Mouse (Mus musculus) forebrain, embryonic 12.5 days (tissue): ENCODE results near the gene Cwc27. TPM values are rescaled to one million over a fixed set of nuclear protein-coding genes. Genes with fewer than 3 reads are reported as not detected.

Experiments
- ATAC-seq: fragments of 200-750 bp; cut with Nextera tagmentation; 2 replicates; pipeline ENCODE4 v1.8.0; 2017; ENCODE audit warnings: moderate TSS enrichment; ENCODE audit not compliant: low FRiP score
- H3K27ac ChIP-seq: fragments of 300-500 bp; sonication (generic); 2 replicates; pipeline ENCODE4 v1.5.1; 2016; ENCODE audit warnings: mild to moderate bottlenecking
- H3K27me3 ChIP-seq: fragments of 300-500 bp; sonication (generic); 2 replicates; pipeline ENCODE4 v1.6.1; 2016; ENCODE audit warnings: mild to moderate bottlenecking
- H3K36me3 ChIP-seq: fragments of 300-500 bp; sonication (generic); replicated peaks from 2 replicates; pipeline ENCODE4 v1.6.1; 2016; ENCODE audit warnings: mild to moderate bottlenecking
- H3K4me1 ChIP-seq: fragments of 300-500 bp; sonication (generic); 2 replicates; pipeline ENCODE4 v1.6.1; 2016
- H3K4me2 ChIP-seq: fragments of 300-500 bp; sonication (generic); 2 replicates; pipeline ENCODE4 v1.6.1; 2016; ENCODE audit warnings: mild to moderate bottlenecking, moderate library complexity
- H3K4me3 ChIP-seq: fragments of 300-500 bp; sonication (generic); replicated peaks from 2 replicates; pipeline ENCODE4 v1.5.1; 2016; ENCODE audit warnings: mild to moderate bottlenecking
- H3K9ac ChIP-seq: fragments of 300-500 bp; sonication (generic); 2 replicates; pipeline ENCODE4 v1.6.1; 2016; ENCODE audit warnings: mild to moderate bottlenecking
- H3K9me3 ChIP-seq: fragments of 300-500 bp; sonication (generic); 2 replicates; pipeline ENCODE4 v1.6.1; 2016
- WGBS: fragments of 180-500 bp; shearing (Covaris S2); methylation state at CpG from one replicate; pipeline ENCODE4 v1.1.7; 2016; 5-methylcytosine and 5-hydroxymethylcytosine counted together
- polyA plus RNA-seq: library from polyadenylated mRNA; unstranded; fragments of >200 nt; fragmentation: Nextera tagmentation; extraction: Ambion mirVana; gene quantifications from 2 replicates; pipeline ENCODE4 v1.2.1, GENCODE M21; 2016

Cwc27 gene
- polyA plus RNA-seq = 31.7 and 35.3 TPM in 2 replicates

DNA sequence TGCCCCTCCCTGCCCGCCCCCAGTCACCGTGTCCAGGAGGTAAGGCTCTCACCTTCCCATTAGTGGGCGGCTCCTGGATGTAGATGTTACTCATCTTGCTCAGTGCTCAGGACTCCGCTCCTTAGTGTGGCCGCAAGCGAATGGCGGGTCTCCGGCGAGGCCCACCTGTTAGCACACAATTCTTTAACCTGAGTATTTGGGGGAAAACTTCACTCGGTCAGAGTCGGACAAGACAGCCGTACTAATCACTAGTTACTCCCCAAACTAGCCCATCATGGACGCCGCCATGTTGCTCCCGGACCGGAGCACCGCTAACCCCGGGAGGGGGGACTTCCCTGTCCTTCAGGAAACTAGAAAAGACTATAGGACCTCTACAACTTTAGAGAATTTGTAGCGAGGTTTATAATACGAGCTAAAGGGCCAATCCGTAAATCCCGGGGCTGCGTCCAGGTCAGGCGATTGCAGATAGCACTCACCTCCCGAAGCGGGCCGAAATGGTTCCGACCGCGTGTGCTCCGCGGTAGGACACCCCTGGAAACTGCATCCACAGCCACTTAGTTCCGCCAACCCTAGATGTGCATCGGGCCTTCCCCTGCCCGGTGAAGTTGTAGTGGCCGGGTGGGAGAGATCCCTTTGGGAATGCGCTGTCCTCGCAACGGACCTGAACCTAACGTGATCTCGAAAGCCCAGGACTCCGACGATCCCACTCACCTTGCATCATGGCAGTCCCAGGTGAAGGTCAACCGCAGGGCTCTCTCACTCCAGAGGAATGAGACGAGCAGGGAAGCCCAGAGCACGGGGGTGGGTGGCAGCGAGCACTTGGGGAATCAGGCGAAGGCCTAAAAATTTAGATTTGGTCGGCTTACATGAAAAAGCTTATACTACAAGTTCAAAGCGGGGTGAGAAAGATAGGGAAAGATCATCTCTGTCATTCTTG, at the start of gene Cwc27:
TSS of gene Cwc27 (minus strand) at position 508 of the 937 bp plus-strand sequence.
- Histone ChIP-seq H3K27me3 (no peaks in the 10 kb centered on the region), H3K4me1 (peaks cover 19% of the 10 kb centered on the region), H3K9ac (peak within 1 kb of the TSS; percentile 78), H3K9me3 (no peaks in the 10 kb centered on the region), H3K4me3 (peak within 1 kb of the TSS; percentile 74), H3K4me2 (peak within 1 kb of the TSS; percentile 67), H3K36me3 (no peaks in the 10 kb centered on the region), H3K27ac (peak within 1 kb of the TSS; percentile 66)
- ATAC-seq = peak; percentile 97
- 1% methylated on average over 50 of the region's 50 CpGs for WGBS

- H3K36me3 ChIP-seq = no peaks in the 10 kb centered on the region
- H3K9ac ChIP-seq = no peak overlapping the region
- H3K4me1 ChIP-seq = peaks cover 7% of the 10 kb centered on the region; the same call in 1 of the 2 replicates
- no peak overlapping the region for H3K4me3 ChIP-seq
- H3K9me3 ChIP-seq = no peaks in the 10 kb centered on the region
- H3K27ac ChIP-seq = no peak overlapping the region
- H3K4me2 ChIP-seq = no peak overlapping the region
- ATAC-seq = no peak
- H3K27me3 ChIP-seq = peaks cover 30% of the 10 kb centered on the region
- WGBS = 88% methylated on average over 5 of the region's 5 CpGs
Observed at GRCm38 (mm10) chr13:104866726-104867125, 49.8 kb upstream of the Cwc27 start.

- 3% methylated on average over 38 of the region's 38 CpGs for WGBS
- no peaks in the 10 kb centered on the region for H3K36me3 ChIP-seq
- H3K27ac ChIP-seq = no peak within 1 kb of the TSS
- H3K9me3 ChIP-seq = no peaks in the 10 kb centered on the region
- H3K27me3 ChIP-seq = peaks cover 35% of the 10 kb centered on the region
- peak within 1 kb of the TSS; percentile 49 for H3K4me3 ChIP-seq
- H3K9ac ChIP-seq = peak within 1 kb of the TSS; percentile 55
- peak; percentile 90 for ATAC-seq
- H3K4me2 ChIP-seq = peak within 1 kb of the TSS; percentile 86
- H3K4me1 ChIP-seq = peaks cover 7% of the 10 kb centered on the region; the same call in 1 of the 2 replicates
Observed at GRCm38 (mm10) chr13:104863127-104863979, 46.4 kb upstream of the Cwc27 start, which contains the start of gene Shisal2b. Gene Shisal2b, minus strand, starts transcription at chr13:104863893.

GRCm38 (mm10) chr13:104853645-104854044, 36.7 kb upstream of the Cwc27 start:
- Histone ChIP-seq H3K27ac (no peak overlapping the region), H3K9me3 (no peaks in the 10 kb centered on the region), H3K4me2 (no peak overlapping the region), H3K4me1 (no peaks in the 10 kb centered on the region), H3K27me3 (no peaks in the 10 kb centered on the region), H3K4me3 (no peak overlapping the region), H3K9ac (no peak overlapping the region), H3K36me3 (no peaks in the 10 kb centered on the region)
- ATAC-seq = no peak
- WGBS = 88% methylated on average over 2 of the region's 2 CpGs

DNA sequence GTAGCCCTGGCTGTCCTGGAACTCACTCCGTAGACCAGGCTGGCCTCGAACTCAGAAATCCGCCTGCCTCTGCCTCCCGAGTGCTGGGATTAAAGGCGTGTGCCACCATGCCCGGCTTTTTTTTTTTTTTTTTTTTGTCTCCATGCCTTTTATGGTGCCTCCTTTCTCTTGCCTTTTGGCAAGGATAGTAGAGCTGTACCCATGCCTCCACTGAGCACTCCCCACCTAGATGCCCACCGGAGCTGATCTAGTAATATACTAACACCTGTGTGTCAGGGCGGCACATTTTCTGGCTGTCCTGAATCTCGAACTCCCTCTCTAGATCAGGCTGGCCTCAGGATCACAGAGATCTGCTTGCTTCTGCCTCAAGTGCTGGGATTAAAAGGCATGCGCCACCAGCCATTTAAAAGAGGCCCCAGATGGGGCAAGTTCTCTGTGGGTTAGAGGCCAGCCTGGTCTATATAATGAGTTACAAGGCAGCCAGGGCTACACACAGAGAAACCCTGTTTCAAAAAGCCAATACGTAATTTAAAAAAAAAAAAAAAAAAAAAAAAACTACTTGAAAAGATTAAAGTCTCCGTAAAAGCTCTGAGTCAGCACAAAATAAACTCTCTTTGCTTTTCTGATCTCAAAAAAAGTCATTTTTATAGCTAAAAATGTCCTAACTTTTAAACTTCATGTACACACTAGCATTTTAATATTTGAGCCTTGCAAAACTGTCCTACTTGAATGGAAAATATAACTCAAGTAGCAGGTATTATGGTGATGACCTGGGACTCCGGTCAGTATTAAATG, 26.6 kb upstream of the Cwc27 start:
- no peaks in the 10 kb centered on the region for H3K27me3 ChIP-seq
- H3K36me3 ChIP-seq = 0 out of 2 replicates have a peak, but pooled peaks cover 4% of the 10 kb centered on the region
- ATAC-seq = no peak
- no peak overlapping the region for H3K4me3 ChIP-seq
- no peaks in the 10 kb centered on the region for H3K4me1 ChIP-seq
- no peak overlapping the region for H3K27ac ChIP-seq
- H3K4me2 ChIP-seq = no peak overlapping the region
- no peaks in the 10 kb centered on the region for H3K9me3 ChIP-seq
- WGBS = 82% methylated on average over 8 of the region's 13 CpGs
- H3K9ac ChIP-seq = no peak overlapping the region

GRCm38 (mm10) chr13:104841937-104842336, 25.0 kb upstream of the Cwc27 start:
- Histone ChIP-seq H3K4me2 (no peak overlapping the region), H3K9ac (no peak overlapping the region), H3K27me3 (no peaks in the 10 kb centered on the region), H3K4me3 (no peak overlapping the region), H3K27ac (no peak overlapping the region), H3K36me3 (peaks cover 12% of the 10 kb centered on the region), H3K4me1 (no peaks in the 10 kb centered on the region), H3K9me3 (no peaks in the 10 kb centered on the region)
- ATAC-seq = no peak
- 78% methylated on average over 4 of the region's 4 CpGs for WGBS

DNA sequence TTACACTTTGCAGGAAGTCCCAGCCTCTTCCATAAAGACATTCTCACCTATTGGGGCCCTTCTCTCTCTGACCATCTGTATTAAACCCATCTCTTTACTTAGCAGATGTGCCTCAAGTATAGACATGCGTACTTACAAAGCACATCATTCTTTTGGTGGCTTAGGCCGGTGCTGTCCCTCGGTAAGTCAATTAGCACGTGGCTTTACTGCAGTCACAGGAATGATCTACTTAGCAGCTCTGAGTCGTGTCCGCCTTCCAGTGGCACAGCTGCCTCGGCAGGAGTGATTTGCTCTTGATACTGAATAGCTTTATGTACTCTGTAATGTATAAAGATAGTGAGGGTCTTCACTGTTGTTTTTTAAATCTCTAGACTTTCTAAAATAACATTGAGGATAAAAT, 20.7 kb upstream of the Cwc27 start:
- ATAC-seq = no peak
- H3K4me2 ChIP-seq = no peak overlapping the region
- H3K27ac ChIP-seq = no peak overlapping the region
- no peak overlapping the region for H3K4me3 ChIP-seq
- H3K36me3 ChIP-seq = peaks cover 36% of the 10 kb centered on the region
- WGBS = 80% methylated on average over 7 of the region's 7 CpGs
- H3K9ac ChIP-seq = no peak overlapping the region
- no peaks in the 10 kb centered on the region for H3K4me1 ChIP-seq
- H3K27me3 ChIP-seq = no peaks in the 10 kb centered on the region
- H3K9me3 ChIP-seq = no peaks in the 10 kb centered on the region

DNA sequence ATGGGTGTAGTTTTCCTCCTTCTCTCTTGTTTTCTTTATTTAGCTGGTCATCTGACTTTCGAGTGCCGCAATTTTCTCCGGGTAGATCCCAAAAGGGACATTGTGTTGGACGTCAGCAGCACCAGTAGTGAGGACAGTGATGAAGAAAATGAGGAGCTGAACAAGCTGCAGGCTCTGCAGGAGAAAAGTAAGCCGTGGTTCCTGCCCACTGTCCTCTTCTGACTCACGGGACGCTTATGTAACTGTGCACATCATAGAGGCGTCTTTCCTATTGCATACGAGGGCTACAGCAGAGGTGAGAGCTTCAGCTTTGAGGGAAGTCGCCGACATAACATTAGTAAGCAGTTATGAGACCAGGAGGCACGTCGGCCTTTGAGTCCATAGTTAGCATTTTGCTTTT, 15.9 kb upstream of the Cwc27 start:
- H3K4me3 ChIP-seq = no peak overlapping the region
- H3K4me1 ChIP-seq = no peaks in the 10 kb centered on the region
- H3K27ac ChIP-seq = no peak overlapping the region
- H3K9ac ChIP-seq = no peak overlapping the region
- H3K9me3 ChIP-seq = no peaks in the 10 kb centered on the region
- peaks cover 64% of the 10 kb centered on the region for H3K36me3 ChIP-seq
- no peak overlapping the region for H3K4me2 ChIP-seq
- no peaks in the 10 kb centered on the region for H3K27me3 ChIP-seq
- no peak for ATAC-seq
- 94% methylated on average over 13 of the region's 13 CpGs for WGBS

GRCm38 (mm10) chr13:104825470-104825869, 8.5 kb upstream of the Cwc27 start:
- H3K9ac ChIP-seq = no peak overlapping the region
- no peak for ATAC-seq
- peaks cover 29% of the 10 kb centered on the region for H3K36me3 ChIP-seq

GRCm38 (mm10) chr13:104822411-104822838, 5.5 kb upstream of the Cwc27 start:
- 37% methylated on average over 8 of the region's 8 CpGs for WGBS
- Histone ChIP-seq H3K9ac (no peak overlapping the region), H3K27me3 (no peaks in the 10 kb centered on the region), H3K4me2 (0 out of 2 replicates have a peak overlapping the region, but pooled peaks have one; percentile 2), H3K9me3 (no peaks in the 10 kb centered on the region), H3K4me3 (no peak overlapping the region), H3K27ac (no peak overlapping the region), H3K4me1 (peaks cover 18% of the 10 kb centered on the region), H3K36me3 (peaks cover 6% of the 10 kb centered on the region)
- 0 out of 2 replicates have a peak, but pooled peaks have one; percentile 18 for ATAC-seq

More at GRCm38 (mm10) chr13:104825470-104825869, 8.5 kb upstream of the Cwc27 start:
- H3K27me3 ChIP-seq = no peaks in the 10 kb centered on the region
- 81% methylated on average over 2 of the region's 2 CpGs for WGBS
- no peak overlapping the region for H3K4me3 ChIP-seq
- peaks cover 5% of the 10 kb centered on the region for H3K4me1 ChIP-seq
- H3K9me3 ChIP-seq = no peaks in the 10 kb centered on the region
- H3K27ac ChIP-seq = no peak overlapping the region
- H3K4me2 ChIP-seq = no peak overlapping the region

GRCm38 (mm10) chr13:104821908-104822307, 5.0 kb upstream of the Cwc27 start:
- no peak for ATAC-seq
- Histone ChIP-seq H3K4me2 (no peak overlapping the region), H3K27ac (no peak overlapping the region), H3K9ac (no peak overlapping the region), H3K27me3 (no peaks in the 10 kb centered on the region), H3K36me3 (peaks cover under 1% of the 10 kb centered on the region; the same call in 1 of the 2 replicates), H3K4me1 (peaks cover 19% of the 10 kb centered on the region), H3K9me3 (no peaks in the 10 kb centered on the region), H3K4me3 (no peak overlapping the region)
- WGBS = 84% methylated on average over 1 of the region's 1 CpGs
